Mouse (Mus musculus) heart, postnatal 25 days (tissue): ENCODE results near the gene Ppp1ca. TPM values are rescaled to one million over a fixed set of nuclear protein-coding genes. Genes with fewer than 3 reads are reported as not detected.

ENCODE experiments used
- DNase-seq: peaks from one replicate; pipeline ENCODE4 v3.0.0; 2022; ENCODE audit warnings: low spot score
- intact Hi-C: fragments of 180-260 bp; cut with DNase I; formaldehyde crosslinking; loops from one replicate; pipeline ENCODE4 v1.15.1; 2025
- total RNA-seq, 2 experiments: library from RNA; stranded (reverse); gene quantifications; 2 replicates each; pipeline ENCODE4 v1.2.3; 2021

Ppp1ca gene
- total RNA-seq: 100 to 1,000 TPM; 337 TPM

GRCm38 (mm10) chr19:4191528-4192250 lies at the start of gene Ppp1ca:
Gene Ppp1ca (plus strand): TSS chr19:4192065.
- intact Hi-C loops: no loop called here
- DNase-seq: peak; percentile 89

DNA sequence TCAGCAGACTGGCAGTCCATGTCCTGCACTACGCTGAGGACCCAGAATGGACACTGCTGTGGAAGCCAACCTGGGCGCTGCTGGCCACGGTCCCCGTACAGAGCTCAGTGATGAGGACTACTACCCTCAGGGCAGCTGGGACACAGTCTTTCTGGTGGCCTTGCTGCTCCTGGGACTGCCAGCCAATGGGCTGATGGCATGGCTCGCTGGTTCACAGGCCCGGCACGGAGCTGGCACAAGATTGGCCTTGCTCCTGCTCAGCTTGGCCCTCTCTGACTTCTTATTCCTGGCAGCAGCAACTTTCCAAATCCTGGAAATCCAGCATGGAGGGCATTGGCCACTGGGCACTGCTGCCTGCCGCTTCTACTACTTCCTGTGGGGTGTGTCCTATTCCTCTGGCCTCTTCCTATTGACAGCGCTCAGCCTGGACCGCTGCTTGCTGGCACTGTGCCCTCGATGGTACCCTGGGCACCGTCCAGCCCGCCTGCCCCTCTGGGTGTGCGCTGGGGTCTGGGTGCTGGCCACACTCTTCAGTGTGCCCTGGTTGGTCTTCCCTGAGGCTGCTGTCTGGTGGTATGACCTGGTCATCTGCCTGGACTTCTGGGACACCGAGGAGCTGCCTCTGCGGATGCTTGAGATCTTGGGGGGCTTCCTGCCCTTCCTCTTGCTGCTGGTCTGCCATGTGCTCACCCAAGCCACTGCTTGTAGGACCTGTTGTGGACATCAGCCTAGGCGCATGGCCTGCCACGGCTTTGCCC lies 49.3 kb upstream of the Ppp1ca start:
- no peak for DNase-seq
- intact Hi-C loops: no loop called here

- intact Hi-C loops: no loop called here
- DNase-seq: no peak
Observed at GRCm38 (mm10) chr19:4143759-4144268, 48.1 kb upstream of the Ppp1ca start, which contains the start of gene Cabp4. Gene Cabp4 (minus strand): TSS chr19:4144033.

DNA sequence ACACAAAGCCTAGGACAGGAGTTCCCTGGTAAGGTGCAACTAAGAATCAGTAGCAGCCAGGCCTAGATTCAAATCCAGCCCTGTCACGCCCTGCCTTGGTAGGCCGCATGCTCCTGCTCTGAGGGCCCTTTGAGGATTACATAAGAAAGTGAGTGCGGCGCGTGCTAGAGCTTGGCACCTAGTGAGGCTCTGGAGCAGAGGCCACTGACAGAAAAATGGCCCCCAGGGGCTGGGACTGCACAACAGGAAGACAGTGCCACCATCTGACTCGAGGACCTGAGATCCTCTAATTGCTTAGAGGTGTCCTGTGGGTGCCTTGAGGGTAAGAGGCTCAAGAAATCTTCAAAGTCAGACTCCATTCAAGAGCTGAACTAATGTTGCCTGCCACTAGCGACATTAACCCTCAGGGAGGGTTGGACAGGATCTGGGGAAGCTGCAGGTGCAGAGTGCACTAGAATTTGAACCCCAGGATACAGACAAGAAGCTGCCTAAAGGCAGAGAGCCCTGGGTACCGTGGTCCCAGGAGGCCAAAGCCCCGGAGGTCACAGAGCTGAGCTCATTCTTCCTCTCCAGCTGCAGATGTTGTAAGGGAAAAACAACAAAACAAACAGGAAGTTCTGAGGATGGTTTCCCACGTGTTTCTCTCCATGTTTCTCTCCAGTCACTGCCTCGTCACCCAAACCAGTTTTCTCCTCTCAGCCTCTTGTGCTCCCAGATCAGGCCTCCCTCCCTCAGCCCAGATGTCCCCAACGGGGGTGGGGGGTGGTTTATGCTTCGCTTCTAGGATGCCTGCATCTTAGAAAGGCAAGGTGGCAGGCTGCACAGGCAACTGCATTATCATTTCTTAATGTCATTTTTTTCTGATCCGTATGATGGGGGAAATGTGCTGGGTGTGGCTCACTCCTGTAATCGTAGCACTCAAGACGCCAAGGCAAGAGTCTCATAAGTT lies 47.0 kb upstream of the Ppp1ca start:
- intact Hi-C loops: no loop called here
- DNase-seq: no peak

DNA sequence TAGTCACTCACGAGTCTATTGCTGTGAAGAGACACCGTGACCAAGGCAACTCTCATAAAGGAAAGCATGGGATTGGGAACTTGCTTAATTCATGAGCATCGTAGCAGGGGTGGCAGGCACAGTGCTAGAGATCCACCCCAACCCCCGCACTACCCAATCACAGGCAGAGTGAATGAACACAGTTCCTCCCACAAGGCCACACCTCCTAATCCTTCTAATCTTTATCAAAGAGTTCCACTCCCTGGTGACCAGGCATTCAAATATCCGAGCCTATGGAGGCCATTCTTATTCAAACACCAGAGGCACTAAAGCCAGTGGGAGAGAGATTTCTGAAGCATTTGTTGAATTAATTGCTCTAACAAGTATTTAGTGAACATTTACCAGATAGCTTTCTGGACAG lies 45.9 kb upstream of the Ppp1ca start:
- no peak for DNase-seq
- intact Hi-C loops: no loop called here

DNA sequence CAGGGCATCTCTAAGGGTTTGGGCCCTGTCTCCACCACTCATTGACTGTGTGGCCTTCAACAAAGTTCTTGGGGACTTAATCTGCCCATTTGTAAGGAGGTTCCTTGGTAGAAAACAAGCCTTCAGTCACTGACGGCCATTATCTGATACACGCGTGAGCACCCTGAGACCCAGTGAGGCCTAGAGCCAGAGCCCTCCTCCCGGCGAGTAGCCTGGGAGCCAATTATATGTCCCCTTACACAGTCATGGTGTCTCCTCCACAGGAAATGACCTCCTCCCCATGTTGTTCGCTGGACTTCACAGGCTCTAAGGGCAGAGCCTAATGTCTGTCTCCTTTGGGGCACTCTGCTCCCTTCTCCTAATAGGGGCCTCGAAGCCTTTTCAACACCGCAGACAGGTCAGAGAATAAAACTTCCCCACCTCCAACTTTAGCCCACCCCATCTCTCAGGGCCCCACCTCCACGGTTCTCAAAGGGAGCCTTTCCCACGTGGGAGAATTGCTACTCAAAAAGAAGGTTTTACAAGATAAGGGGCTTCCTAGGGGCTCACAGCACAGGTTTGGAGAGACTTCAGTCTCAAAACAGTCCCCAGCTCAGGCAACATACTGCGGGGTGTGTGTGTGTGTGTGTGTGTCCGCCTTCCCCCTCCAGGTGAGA lies 45.4 kb upstream of the Ppp1ca start:
- DNase-seq: no peak
- intact Hi-C loops: no loop called here

- no peak for DNase-seq
- intact Hi-C loops: no loop called here
Observed at GRCm38 (mm10) chr19:4147022-4147405, 44.9 kb upstream of the Ppp1ca start.

GRCm38 (mm10) chr19:4147782-4148490 lies 43.9 kb upstream of the Ppp1ca start:
- intact Hi-C loops: no loop called here
- DNase-seq: no peak

- intact Hi-C loops: no loop called here
Observed at GRCm38 (mm10) chr19:4148491-4148806, 43.4 kb upstream of the Ppp1ca start, which contains the start of gene Coro1b. Gene Coro1b (plus strand): TSS chr19:4148619.

DNA sequence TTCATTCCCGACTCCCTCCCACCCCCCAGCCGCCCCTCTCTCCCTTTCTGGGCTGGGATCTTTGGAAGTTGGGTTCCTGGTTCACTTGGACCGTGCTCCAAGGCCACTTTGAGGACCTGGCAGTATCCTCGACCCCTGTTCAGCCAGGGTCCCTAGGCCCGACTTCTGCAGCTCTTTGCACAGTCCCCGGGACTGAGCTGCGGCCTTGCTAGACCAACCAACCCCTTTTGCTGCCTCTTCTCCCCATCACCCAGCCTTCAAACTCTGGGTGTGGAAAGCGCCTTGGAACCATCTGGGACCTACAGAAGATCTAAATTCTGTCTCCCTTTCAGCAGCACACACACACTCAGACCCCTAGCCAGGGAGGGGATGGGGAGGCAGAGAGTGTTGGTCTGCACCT lies 43.0 kb upstream of the Ppp1ca start:
- DNase-seq: no peak
- intact Hi-C loops: no loop called here

More at GRCm38 (mm10) chr19:4148491-4148806, 43.4 kb upstream of the Ppp1ca start, which contains the start of gene Coro1b:
- DNase-seq: peak; percentile 95

GRCm38 (mm10) chr19:4149283-4149682 lies 42.6 kb upstream of the Ppp1ca start:
- intact Hi-C loops: no loop called here
- no peak for DNase-seq

GRCm38 (mm10) chr19:4149764-4150461 lies 42.0 kb upstream of the Ppp1ca start:
- intact Hi-C loops: no loop called here
- DNase-seq: no peak

- no peak for DNase-seq
- intact Hi-C loops: no loop called here
Observed at GRCm38 (mm10) chr19:4150567-4151487, 41.0 kb upstream of the Ppp1ca start.

DNA sequence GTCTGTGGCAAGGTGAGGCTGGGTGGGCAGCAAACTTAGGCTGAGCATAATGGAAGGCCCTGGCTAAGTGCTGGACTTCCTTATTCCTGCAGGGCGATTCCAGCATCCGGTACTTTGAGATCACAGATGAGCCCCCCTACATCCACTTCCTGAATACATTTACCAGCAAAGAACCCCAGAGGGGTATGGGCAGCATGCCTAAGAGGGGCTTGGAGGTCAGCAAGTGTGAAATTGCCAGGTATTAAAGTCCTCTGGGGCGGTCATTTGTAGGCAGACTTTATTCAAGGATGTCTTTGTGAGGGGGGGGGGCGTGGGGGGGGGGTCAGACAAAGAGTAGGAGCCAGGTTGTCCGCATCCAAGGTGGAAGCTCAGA lies 40.4 kb upstream of the Ppp1ca start:
- intact Hi-C loops: no loop called here
- DNase-seq: no peak

DNA sequence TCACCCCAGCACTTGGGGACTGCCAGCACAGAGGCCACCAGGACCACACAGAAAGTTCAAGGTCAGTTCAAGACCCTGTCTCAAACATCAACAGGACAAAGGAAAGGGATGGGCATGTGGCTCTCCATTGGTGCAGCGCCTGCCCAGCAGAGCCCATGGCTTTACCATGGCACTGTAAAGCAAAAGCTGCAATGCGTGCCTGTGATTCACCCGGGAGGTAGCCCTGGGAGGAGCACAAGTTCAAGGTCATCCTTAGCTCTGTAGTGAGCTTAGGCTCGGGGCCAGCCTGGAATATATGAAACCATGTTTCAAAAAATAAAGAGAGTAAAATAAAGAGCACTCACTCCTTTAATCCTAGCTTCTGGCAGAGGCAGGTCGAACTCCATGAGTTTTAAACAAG lies 40.0 kb upstream of the Ppp1ca start:
- no peak for DNase-seq
- intact Hi-C loops: no loop called here

DNA sequence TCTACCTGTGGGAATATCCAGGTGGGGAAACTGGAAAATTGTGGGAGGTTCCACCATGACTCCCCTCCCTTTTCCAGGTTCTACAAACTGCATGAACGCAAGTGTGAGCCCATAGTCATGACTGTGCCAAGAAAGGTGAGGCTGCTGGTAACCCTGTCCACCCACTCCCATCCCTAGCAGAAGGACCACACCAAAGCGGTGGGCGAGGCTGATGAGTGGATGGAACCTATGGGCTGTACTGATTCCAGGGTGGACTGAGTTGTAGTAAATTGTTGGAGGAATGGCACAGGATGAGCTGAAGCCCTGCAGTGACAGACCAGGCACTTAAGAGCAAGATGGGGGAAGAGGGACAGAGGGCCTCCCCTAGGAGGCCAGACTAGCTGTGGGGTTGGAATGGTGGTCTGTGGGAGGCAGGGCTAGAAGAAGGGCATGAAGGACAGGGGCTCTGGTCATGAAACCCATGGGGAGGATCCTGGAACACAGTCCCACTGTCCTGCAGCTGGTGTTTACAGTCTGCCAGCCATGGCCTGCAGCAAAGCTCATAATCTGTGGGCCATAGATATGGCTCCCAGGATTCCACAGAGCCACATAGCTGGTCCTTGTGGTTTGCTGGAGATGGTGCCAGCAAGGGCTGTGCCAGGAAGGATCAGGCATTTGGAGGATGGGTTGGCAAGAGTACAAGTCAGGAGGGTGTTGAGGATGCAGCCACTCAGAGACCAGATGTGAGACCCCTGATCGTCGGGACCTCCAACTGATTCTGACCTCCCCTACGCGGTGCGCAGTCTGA lies 39.2 kb upstream of the Ppp1ca start:
- intact Hi-C loops: no loop called here
- no peak for DNase-seq

DNA sequence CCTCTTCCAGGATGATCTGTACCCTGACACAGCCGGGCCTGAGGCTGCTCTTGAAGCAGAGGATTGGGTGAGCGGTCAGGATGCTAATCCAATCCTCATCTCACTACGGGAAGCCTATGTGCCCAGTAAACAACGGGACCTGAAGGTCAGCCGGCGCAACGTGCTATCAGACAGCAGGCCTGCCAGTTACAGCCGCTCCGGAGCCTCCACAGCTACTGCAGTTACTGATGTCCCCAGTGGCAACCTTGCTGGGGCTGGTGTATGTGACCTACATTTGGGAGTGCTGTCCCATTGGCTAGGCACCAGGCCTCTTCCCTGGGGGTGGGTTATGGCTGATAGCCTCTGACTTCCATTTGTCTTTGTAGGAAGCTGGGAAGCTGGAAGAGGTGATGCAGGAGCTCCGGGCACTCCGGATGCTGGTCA lies 38.6 kb upstream of the Ppp1ca start, which contains the start of gene Ptprcap:
TSS of gene Ptprcap (plus strand) at position 373 of the 423 bp plus-strand sequence.
- DNase-seq: no peak
- intact Hi-C loops: no loop called here
